Mouse (Mus musculus) kidney, embryonic 15.5 days (tissue): Measurements from ENCODE around the gene Rab11b. TPM values are rescaled to one million over a fixed set of nuclear protein-coding genes. Genes with fewer than 3 reads are reported as not detected.

Experiments used
- ATAC-seq: fragments of 200-750 bp; cut with Nextera tagmentation; replicated peaks from 2 replicates; pipeline ENCODE4 v1.8.0; 2017; ENCODE audit warnings: moderate TSS enrichment; ENCODE audit not compliant: low FRiP score
- H3K27ac ChIP-seq: fragments of 300-500 bp; sonication (generic); 2 replicates; pipeline ENCODE4 v1.5.1; 2015; ENCODE audit warnings: mild to moderate bottlenecking, inconsistent platforms
- H3K27me3 ChIP-seq: fragments of 300-500 bp; sonication (generic); 2 replicates; pipeline ENCODE4 v1.6.1; 2015; ENCODE audit warnings: inconsistent platforms
- H3K36me3 ChIP-seq: fragments of 300-500 bp; sonication (generic); 2 replicates; pipeline ENCODE4 v1.6.1; 2015; ENCODE audit warnings: inconsistent platforms
- H3K4me1 ChIP-seq: fragments of 300-500 bp; sonication (generic); 2 replicates; pipeline ENCODE4 v1.6.1; 2015; ENCODE audit warnings: inconsistent platforms
- H3K4me2 ChIP-seq: fragments of 300-500 bp; sonication (generic); 2 replicates; pipeline ENCODE4 v1.6.1; 2015; ENCODE audit warnings: moderate library complexity, mild to moderate bottlenecking, inconsistent platforms
- H3K4me3 ChIP-seq: fragments of 300-500 bp; sonication (generic); replicated peaks from 2 replicates; pipeline ENCODE4 v1.5.1; 2015; ENCODE audit warnings: mild to moderate bottlenecking, inconsistent platforms
- H3K9ac ChIP-seq: fragments of 300-500 bp; sonication (generic); 2 replicates; pipeline ENCODE4 v1.6.1; 2015; ENCODE audit warnings: mild to moderate bottlenecking, inconsistent platforms
- H3K9me3 ChIP-seq: fragments of 300-500 bp; sonication (generic); replicated peaks from 2 replicates; pipeline ENCODE4 v1.6.1; 2016; ENCODE audit warnings: inconsistent platforms
- WGBS: fragments of 180-500 bp; shearing (Covaris S2); methylation state at CpG from one replicate; pipeline ENCODE4 v1.1.7; 2015; ENCODE audit warnings: mixed read lengths; 5-methylcytosine and 5-hydroxymethylcytosine counted together
- polyA plus RNA-seq: library from polyadenylated mRNA; unstranded; fragments of >200 nt; fragmentation: Nextera tagmentation; extraction: Ambion mirVana; gene quantifications from 2 replicates; pipeline ENCODE4 v1.2.1, GENCODE M21; 2015

Gene Rab11b
- polyA plus RNA-seq, 1 experiment from 2014 or later, result 342 TPM

DNA sequence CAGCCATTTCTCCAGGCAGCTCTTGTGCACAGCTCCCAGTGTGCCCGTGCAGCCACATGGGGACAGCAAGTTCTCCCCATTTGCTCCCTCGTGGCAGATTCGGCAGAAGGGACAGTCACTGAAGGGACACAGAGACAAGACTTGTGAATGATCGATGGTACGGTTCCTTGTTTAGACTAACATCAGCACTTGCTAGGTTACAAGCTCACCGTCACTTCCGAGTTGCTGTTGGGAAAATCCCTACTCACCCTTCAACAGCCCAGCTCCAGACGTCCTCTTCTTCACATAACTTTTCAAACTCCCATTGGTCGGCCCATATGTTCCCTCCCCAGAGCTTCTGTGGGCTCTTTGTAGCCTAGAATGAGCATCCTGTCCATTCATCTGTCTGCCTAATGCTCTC is 57.2 kb downstream of the Rab11b start:
- no peak overlapping the region for H3K27ac ChIP-seq
- no peak overlapping the region for H3K4me3 ChIP-seq
- WGBS, result 88% methylated on average over 9 of the region's 9 CpGs
- no peak overlapping the region for H3K9ac ChIP-seq
- no peaks in the 10 kb centered on the region for H3K4me1 ChIP-seq
- no peaks in the 10 kb centered on the region for H3K9me3 ChIP-seq
- peaks cover 64% of the 10 kb centered on the region for H3K36me3 ChIP-seq
- H3K4me2 ChIP-seq, result no peak overlapping the region
- ATAC-seq, result no peak
- no peaks in the 10 kb centered on the region for H3K27me3 ChIP-seq

DNA sequence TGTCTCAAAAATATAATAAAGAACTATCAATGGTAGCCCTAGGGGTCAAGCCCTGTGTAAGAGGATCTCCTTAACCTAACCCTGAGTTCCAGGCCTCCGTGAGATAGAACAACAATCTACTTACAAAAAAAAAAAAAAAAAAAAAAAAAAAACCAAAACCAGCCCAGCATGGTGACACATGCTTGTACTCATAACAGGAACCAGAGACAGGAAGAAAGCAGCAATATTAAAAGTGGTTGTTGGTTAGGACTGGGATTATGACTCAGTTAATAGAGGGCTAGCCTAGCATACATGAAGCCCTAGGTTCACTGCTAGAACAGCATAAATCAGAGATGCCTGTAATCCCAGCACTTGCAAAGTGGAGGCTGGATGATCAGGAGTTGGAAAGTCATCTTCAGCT is 58.2 kb downstream of the Rab11b start:
- Histone ChIP-seq H3K9me3 (no peaks in the 10 kb centered on the region), H3K27me3 (no peaks in the 10 kb centered on the region), H3K4me1 (no peaks in the 10 kb centered on the region), H3K27ac (no peak overlapping the region), H3K36me3 (peaks cover 68% of the 10 kb centered on the region), H3K4me3 (no peak overlapping the region), H3K4me2 (no peak overlapping the region), H3K9ac (no peak overlapping the region)
- ATAC-seq, result no peak
- 42% methylated on average over 1 of the region's 1 CpGs for WGBS

DNA sequence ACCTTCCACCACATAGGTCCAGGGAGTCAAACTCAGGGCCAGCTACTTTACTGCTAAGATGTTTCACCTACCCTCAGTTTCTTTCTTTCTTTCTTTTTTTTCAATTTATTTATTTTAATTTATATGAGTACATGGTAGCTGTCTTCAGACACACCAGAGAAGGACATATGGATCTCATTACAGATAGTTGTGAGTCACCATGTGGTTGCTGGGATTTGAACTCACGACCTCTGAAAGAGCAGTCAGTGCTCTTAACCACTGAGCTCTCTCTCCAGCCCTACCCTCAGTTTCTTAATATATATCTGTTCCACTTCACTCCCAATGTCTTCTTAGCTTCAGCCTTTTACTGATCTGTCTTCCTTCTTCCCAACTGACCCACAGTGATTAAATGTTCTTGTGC is 64.9 kb downstream of the Rab11b start:
- ATAC-seq, result no peak

More for the DNA sequence above, 64.9 kb downstream of the Rab11b start:
- no peak overlapping the region for H3K4me2 ChIP-seq
- no peaks in the 10 kb centered on the region for H3K9me3 ChIP-seq
- no peak overlapping the region for H3K4me3 ChIP-seq
- peaks cover 72% of the 10 kb centered on the region for H3K36me3 ChIP-seq
- WGBS, result 71% methylated on average over 1 of the region's 1 CpGs
- H3K9ac ChIP-seq, result no peak overlapping the region
- H3K4me1 ChIP-seq, result no peaks in the 10 kb centered on the region
- H3K27me3 ChIP-seq, result no peaks in the 10 kb centered on the region
- no peak overlapping the region for H3K27ac ChIP-seq

Other genes with a start within 250 kb of the Rab11b start
- gene Adamts10, start 236.3 kb downstream of the Rab11b start, polyA plus RNA-seq, result 53.0 and 66.0 TPM in 2 replicates
- gene Myo1f, start 204.8 kb downstream of the Rab11b start, polyA plus RNA-seq, result 2.7 and 3.5 TPM in 2 replicates
- gene Zfp414, start 131.4 kb downstream of the Rab11b start, polyA plus RNA-seq, result 43.4 and 56.6 TPM in 2 replicates
- 0.80 TPM in 1 of 2 replicates, not detected in the other for gene Pram1, start 122.5 kb downstream of the Rab11b start, polyA plus RNA-seq
- 369 and 383 TPM in 2 replicates for gene Hnrnpm, start 73.7 kb downstream of the Rab11b start, polyA plus RNA-seq
- 50.9 and 57.5 TPM in 2 replicates for gene March2, start 41.9 kb downstream of the Rab11b start, polyA plus RNA-seq
- gene Angptl4, start 21.3 kb upstream of the Rab11b start, polyA plus RNA-seq, result 21.5 and 27.9 TPM in 2 replicates
- 46.5 and 53.4 TPM in 2 replicates for gene Kank3, start 50.0 kb upstream of the Rab11b start, polyA plus RNA-seq
- 1,038 and 1,163 TPM in 2 replicates for gene Rps28, start 64.0 kb upstream of the Rab11b start, polyA plus RNA-seq
- gene Ndufa7, start 64.0 kb upstream of the Rab11b start, polyA plus RNA-seq, result 490 and 495 TPM in 2 replicates
- gene Cd320, start 82.6 kb upstream of the Rab11b start, polyA plus RNA-seq, result 97.9 and 102 TPM in 2 replicates
- gene Gm7029, start 113.3 kb upstream of the Rab11b start, polyA plus RNA-seq, result not detected in 2 replicates
- gene Kifc1, start 130.1 kb upstream of the Rab11b start, polyA plus RNA-seq, result 8.2 and 9.1 TPM in 2 replicates
- 0.19 TPM in 1 of 2 replicates, not detected in the other for gene Platr17, start 144.6 kb upstream of the Rab11b start, polyA plus RNA-seq
- 47.6 and 60.0 TPM in 2 replicates for gene Daxx, start 148.9 kb upstream of the Rab11b start, polyA plus RNA-seq
- gene Tapbp, start 155.4 kb upstream of the Rab11b start, polyA plus RNA-seq, result 28.3 and 35.9 TPM in 2 replicates
- gene Zbtb22, start 155.4 kb upstream of the Rab11b start, polyA plus RNA-seq, result 17.5 and 19.3 TPM in 2 replicates
- gene Rgl2, start 169.0 kb upstream of the Rab11b start, polyA plus RNA-seq, result 30.7 and 34.5 TPM in 2 replicates
- 171 and 183 TPM in 2 replicates for gene Pfdn6, start 179.8 kb upstream of the Rab11b start, polyA plus RNA-seq
- gene Wdr46, start 180.1 kb upstream of the Rab11b start, polyA plus RNA-seq, result 41.8 and 44.0 TPM in 2 replicates
- gene B3galt4, start 191.0 kb upstream of the Rab11b start, polyA plus RNA-seq, result 5.1 and 5.6 TPM in 2 replicates
- 48.0 and 53.5 TPM in 2 replicates for gene Vps52, start 195.3 kb upstream of the Rab11b start, polyA plus RNA-seq
- 1,731 and 1,904 TPM in 2 replicates for gene Rps18, start 195.5 kb upstream of the Rab11b start, polyA plus RNA-seq
- gene H2-K1, start 239.8 kb upstream of the Rab11b start, polyA plus RNA-seq, result 24.6 and 27.2 TPM in 2 replicates